Mouse (Mus musculus): ENCODE results near the gene Mrpl27.

DNA sequence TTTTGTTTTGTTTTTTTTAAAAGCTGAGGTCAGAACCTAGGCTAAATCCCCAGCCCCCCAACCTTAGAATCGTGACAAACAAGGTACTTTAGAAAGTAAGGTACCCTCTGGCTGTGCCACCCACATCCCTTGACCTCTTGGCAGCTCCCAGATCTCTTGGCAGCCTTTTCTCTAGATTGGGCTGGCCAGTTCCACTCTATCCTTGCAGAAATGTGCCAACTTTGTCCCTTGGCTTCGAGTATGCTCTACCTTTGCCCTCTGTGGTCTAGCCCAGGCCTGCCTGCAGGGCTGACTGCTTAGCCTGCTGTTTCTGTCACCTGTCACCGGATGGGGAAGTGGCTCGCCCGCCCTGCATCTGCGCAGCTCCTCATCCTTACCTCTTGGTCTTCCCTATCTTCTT, 11.7 kb downstream of the Mrpl27 start:
- TF ChIP-seq USF1 (IDR thresholded peaks at IDR 0.05; ENCODE audit: low read depth) (no peak), MAX (IDR thresholded peaks at IDR 0.05; ENCODE audit: low read depth) (no peak), POLR2AphosphoS2 (IDR thresholded peaks at IDR 0.05; ENCODE audit: insufficient read length, low read depth) (no peak), REST (IDR thresholded peaks at IDR 0.05; ENCODE audit: insufficient read depth, insufficient read length) (no peak), POLR2A (IDR thresholded peaks at IDR 0.05; ENCODE audit: insufficient read length, low read depth) (no peak), TCF12 (IDR thresholded peaks at IDR 0.05; ENCODE audit: insufficient read depth, poor library complexity, severe bottlenecking) (no peak), TCF3 (IDR thresholded peaks at IDR 0.05; ENCODE audit: insufficient read length, low read depth) (no peak)

All from myocyte (in vitro differentiated cells).